Mouse (Mus musculus) spleen, postnatal 10 days (tissue): ENCODE data around the gene Gm10130.
A peak's percentile ranks its signal among the peaks of the same experiment; 100 is the strongest.
"Not testable (repeated sequence)": the region's sequence is repeated elsewhere in the genome, so short reads cannot be mapped to it uniquely, and the experiment has no call there.

Experiments used
- DNase-seq, 2 experiments: peaks; one replicate each; pipeline ENCODE4 v3.0.0; 2021 to 2022; ENCODE audit warnings: low spot score in 2 of 2

The Gm10130 gene

GRCm38 (mm10) chr2:150323402-150323801 is at the start of gene Gm10130:
Gene Gm10130 (plus strand): TSS chr2:150323702.
- DNase-seq: no peak

DNA sequence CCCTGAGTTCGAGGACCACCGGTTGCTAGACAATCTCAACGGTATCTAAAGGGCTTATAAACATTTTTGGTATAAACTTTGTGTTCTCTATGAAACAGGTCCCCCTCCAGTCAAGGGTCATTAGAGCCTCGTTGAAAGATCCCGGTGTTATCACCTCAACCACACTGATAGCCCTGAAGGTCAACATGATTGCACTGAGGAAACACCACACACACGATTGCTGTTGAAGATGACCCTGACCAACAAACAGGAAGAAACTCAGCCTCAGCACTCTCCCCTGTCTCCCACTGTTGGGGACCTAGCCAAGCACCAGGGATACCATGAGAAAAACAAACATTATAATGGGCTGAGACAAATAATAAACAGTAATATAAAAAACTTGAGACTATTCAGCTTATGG is 29.8 kb upstream of the Gm10130 start:
- DNase-seq: no peak

DNA sequence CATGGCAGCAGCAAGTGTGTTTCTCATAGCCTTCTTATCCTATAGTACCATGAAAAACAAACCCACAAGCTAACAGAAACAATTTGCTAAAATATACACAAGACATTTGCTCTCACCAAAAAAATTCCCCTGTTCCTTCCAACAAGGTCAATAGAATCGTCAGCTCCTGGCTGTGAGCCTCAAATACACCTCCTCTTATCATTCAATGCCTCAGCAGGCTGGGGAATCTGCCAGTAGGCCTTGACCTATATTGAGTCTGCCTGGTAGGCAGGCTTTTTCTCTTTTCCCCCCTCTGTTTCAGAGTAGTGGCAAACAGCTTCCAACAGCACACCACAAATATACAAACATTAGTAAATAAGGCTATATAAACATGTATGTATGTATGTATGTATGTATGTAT is 24.4 kb upstream of the Gm10130 start:
- no peak for DNase-seq

GRCm38 (mm10) chr2:150307183-150307773 is 16.2 kb upstream of the Gm10130 start:
- DNase-seq: peak in 1 of 2 experiments; percentile 31

GRCm38 (mm10) chr2:150310952-150311884 is 12.3 kb upstream of the Gm10130 start:
- peak; percentile 61 to 81 for DNase-seq

DNA sequence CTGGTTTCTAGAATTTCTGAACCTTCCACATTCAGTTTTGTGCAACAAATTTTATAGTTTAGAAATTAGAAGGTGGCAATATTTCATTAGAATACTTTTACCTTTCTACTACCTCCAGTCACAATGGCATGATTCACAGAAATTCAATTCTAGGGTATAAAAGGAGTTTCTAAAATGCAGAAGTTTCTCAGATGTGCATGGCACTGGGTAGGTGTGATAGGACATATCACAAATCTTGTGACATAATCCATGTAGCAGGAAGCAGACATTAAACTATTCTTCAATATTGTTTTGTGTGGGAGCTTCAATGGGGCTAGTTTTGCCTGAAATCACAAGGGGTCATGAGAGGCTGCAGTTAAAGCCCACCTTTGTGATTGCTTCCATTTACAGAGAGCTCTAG is 7.4 kb upstream of the Gm10130 start:
- no peak for DNase-seq

DNA sequence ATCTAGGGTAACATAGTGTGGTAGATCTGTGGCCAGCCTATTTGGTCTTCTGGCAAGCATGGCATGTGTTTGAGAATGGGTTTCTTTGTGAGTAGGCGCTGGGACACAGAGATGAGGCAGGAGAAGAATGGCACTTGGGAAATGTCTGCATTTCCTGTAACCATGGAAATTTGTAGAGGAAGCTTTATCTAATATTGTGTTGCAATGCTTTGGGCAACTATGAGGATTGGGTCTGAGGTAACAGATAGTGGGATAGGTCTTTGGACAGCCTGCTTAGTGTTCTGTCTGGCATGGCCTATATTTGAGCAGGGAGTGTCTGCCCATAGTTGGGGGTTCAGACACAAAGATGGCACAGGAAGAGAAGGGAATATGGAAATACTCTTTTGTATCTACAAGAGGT is 4.5 kb upstream of the Gm10130 start:
- no peak for DNase-seq

- DNase-seq: not testable (repeated sequence)
Observed at GRCm38 (mm10) chr2:150357136-150357535, 33.6 kb downstream of the Gm10130 start.

DNA sequence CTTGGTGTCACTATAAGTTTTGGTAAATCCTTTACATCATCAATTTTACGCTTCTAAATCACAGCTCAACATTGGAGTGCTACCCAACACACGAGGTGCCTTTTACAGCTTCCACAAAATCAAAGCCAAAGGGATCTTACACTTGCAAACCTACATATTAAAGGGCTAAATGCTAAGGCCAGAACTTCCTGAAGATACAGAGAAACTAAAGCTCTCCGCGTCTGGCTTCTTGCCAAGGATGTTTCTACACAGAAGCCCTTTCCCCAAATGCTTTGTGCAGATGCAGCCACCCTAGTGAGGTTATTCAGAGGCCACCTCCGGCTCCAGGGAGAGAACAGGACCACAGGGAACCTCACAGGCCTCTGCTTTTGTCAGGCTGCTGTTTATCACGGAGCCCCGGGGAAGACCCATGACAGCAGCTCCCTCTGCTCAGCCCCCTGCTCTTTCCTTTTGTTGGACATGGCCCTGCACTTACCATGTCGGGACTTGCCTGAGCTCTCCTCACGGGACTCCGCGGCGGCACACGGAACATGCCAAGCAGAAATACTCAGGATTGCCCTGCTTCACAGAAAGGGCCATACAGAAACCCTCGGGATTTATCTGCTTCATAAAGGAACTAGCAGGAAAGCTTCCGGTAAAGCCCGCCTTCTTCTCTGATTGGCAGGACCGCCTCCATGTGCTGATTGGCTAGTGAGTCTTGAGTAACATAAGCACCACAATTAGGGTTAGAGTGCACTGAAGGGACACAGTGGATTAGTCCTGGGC is 38.8 kb downstream of the Gm10130 start, which contains the start of gene 3300002I08Rik:
TSS of gene 3300002I08Rik (minus strand) at position 653 of the 765 bp plus-strand sequence.
- peak; percentile 46 to 70 for DNase-seq

DNA sequence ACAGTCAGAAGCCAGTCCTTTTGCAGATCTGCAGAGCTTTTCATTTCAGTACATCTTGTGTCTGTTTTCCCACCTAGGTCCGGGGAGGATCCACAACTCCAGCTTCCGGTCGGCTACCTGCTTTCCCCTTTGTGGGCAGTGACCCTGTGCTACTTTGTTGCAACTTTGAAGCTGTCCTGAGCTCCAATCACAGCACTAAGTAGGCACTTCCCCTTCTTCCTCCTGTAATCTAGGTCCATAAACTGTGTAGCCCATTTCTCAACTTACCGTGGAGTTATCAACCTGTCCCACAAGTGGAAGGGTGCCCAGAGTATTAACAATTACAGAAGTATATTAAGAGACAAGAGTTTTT is 39.4 kb downstream of the Gm10130 start:
- no peak for DNase-seq

DNA sequence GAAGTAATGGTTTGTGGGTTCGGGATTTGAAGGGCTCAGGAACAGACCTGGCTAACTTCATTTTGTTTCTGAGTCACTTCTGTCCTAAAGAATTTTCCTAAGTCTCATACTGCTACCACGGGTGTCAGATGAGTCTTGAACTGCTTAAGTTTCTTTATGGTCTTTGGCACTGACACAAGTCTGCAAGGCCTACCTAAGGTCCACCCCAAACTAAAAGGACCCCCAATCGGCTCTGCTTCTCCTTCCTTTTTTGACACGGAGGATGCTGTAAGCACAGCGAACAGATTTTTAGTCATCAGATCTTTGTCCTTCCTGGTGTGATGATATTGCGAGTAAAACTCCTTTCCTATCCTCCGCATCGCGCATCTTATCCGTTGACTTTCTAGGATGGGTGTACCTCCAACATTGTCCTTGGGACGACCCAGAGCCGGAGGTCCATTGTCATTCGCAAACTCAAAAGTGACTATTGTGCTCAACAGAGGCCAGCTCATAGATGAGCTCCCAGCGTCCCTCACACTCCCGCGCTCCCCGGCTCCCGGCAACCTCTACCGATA is 62.1 kb downstream of the Gm10130 start:
- DNase-seq: peak in 1 of 2 experiments; percentile 5

DNA sequence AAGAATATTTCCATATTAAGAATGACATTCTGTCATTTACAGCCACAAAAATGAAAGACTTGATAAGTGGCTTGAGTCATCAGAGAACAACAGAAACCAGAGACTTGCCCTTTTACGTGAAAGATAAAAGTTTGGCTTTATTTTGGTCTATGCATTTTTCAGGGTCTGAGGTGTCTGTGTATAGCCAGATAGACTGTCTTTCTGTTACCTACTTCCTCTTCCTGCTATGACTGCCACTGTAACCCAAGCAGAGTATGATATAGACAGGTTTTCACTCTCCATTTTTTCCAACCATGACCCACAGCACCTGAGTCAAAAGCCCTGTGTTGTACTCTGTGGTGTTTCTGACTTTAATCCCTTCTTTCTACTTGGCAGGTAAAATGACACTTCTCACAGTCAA is 66.7 kb downstream of the Gm10130 start:
- no peak for DNase-seq

DNA sequence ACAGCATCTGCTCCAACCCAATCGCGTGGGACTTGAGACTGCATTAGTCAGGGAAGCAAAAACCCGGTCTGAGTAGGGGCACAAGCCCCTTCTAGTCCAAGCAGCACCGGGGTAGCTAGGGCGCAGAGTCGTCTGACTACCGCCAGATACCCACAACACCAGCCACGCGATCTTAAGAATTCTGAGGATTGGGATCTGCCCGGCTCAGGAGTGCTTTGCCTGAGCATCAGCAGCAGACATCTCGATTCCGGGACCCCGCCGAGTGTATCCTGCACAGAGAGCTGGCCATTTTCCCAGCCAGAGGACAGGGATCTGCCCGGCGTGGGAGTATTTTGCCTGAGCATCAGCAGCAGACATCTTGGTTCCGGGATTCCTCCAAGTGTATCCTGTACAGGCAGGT is 88.6 kb downstream of the Gm10130 start:
- not testable (repeated sequence) for DNase-seq
